Mouse (Mus musculus): ENCODE results near the gene Terf2.

DNA sequence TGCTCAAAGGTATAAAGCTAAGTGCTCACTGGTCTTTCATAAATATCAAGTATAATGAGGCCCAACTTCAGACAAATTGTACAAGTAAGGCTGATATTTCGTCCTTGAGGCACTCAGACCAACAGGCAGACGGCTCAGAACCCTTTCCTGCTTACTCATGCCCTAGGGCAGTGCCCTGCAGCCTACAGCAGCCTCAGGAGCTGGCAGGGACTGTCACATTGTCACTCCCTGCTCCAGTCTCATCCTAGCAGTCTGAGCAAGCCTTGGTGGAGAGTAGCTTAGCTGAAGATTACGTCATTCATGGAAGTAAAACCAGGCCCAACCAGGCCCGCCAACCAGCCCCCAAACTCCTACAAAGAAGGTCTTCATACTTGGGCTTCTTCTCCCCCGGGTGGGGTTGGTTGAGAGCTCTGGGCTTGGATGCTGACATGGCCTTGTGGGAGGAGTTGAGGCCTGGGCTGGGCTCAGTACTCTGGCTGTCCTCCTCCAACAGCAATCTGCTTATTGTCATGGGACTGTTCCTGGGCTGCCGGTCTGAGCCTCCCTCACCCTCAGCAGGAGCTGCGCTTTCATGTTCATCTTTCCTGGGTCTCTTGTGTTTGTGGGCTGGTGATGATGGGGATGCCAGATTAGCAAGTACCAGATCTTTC is 20.0 kb downstream of the Terf2 start:
- TF ChIP-seq CTCF (IDR thresholded peaks at IDR 0.05; ENCODE audit: insufficient read depth, low read depth, low read length) (no peak), POLR2A (IDR thresholded peaks at IDR 0.05; ENCODE audit: insufficient read depth, low read depth, low read length) (no peak)

All from olfactory bulb, adult 2 months (tissue).